Mouse (Mus musculus) embryo, embryonic 10 days (tissue): ENCODE measurements around the gene Pak4.
A peak's percentile ranks its signal among the peaks of the same experiment; 100 is the strongest.
"Not testable (repeated sequence)": the region's sequence is repeated elsewhere in the genome, so short reads cannot be mapped to it uniquely, and the experiment has no call there.

Source experiments
- DNase-seq: peaks from one replicate; pipeline ENCODE4 v3.0.0-alpha.2; 2015; ENCODE audit warnings: low spot score

Pak4 gene

DNA sequence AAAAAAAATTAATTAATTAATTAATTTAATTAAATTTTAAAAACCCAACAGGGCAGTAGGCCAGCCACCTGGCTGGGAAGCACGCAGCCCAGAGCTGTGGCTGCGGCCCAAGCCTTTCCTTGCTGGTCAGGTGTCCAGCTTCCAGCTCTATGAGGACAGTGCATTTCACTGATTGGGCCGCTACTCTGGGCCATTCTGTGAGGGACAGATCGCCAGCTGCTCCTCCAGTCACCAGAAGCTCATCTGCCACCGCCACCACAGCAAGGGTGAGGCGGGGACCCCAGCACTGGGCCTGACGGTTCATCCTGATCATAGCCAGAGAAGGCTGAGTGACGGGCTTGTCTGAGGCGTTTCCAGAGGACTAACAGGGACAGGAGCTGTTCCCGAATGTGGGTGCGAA lies 36.0 kb downstream of the Pak4 start:
- no peak for DNase-seq

DNA sequence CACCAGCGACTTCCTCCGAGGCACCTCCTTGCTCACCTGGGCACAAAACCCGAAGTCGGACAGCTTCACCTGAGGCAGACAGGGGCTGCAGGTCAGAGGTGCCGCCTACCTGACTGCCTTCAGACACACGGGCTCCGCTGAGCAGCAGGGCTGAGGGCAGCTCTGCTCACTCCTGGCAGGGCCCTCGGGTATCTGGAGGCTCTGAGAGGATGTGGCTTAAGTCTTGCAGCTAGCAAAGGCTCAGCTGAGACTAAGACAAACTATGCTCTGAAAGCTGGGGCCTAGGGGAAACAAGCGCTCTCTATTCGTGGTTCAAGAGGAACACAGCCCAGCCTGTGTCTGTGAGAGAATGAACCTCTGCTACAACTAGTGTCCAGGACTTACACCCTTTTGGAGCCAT lies 37.1 kb downstream of the Pak4 start:
- DNase-seq: no peak

GRCm38 (mm10) chr7:28558486-28558885 lies 39.5 kb downstream of the Pak4 start:
- no peak for DNase-seq

- DNase-seq: no peak
Observed at GRCm38 (mm10) chr7:28557708-28558107, 40.3 kb downstream of the Pak4 start.

GRCm38 (mm10) chr7:28557069-28557468 lies 40.9 kb downstream of the Pak4 start:
- DNase-seq: no peak

DNA sequence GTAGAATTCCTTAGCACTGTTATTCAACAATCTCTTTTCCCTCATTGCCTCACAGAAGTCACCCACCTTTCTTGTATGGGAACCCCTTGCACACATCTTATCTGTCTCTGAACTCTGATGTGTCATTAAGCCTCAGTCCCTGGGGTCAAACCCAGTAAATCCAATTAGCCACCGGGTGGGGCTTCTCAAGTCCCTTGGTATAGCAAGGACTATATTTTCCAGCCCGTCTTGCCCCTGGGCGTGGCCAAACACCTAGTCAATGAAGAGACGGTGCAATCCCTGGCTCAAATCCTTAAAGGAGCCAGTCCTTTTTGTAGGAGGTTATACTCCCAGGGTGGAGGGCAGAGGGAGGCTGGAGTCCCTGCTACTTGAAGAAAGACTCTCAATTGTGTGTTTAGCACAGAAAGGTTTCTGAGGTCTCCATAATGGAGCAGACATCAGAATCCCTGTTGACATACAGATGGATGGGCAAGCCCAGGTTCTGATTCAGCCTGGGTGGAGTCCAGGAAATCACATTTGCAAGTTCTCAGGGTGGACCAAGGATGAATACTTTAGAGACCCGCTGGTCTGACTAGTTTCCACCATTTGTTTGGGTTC lies 41.9 kb downstream of the Pak4 start:
- no peak for DNase-seq

DNA sequence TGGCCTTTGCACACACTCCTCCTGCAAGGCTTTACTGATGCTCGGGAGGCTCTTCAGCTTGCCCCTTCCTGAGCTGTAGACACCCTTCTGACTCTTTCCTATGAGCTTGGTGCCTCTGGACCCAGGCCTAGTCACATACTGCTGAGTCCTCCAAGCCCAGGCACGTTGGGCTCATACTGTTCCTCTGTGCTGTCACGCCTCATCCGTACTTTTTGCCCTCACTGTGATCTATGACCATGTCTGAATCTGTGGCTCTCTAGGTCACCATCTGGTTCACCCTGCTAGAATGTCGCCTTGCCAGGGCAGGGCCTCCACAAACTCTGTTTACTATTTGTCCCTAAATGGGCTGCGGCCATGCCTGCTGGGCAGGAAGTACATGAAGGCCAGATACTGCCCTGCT lies 44.9 kb downstream of the Pak4 start:
- DNase-seq: no peak

DNA sequence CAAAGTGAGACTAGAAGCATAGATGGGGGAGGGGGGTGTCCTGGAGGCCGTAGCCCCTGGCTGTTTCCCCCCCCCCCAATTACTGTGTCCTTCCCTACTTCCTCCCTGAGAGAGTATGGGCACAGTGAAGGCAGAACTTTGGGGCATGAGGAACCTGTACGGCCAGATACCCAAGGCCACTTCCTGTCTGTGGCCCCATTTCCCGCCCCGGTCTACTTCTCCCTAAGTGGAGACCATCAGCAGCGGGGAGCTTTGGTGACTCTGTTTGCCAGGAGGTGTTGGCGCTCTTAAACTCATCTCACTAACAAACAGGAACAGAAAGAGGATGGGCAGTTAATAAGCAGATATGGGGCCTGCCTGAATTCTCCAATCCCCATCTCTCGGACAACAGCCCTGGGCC lies 50.4 kb downstream of the Pak4 start:
- DNase-seq: no peak

GRCm38 (mm10) chr7:28547154-28547553 lies 50.8 kb downstream of the Pak4 start, which contains the start of gene Nccrp1:
Nccrp1 (minus strand) TSS chr7:28547254.
- DNase-seq: no peak

- DNase-seq: no peak
Observed at GRCm38 (mm10) chr7:28546649-28547048, 51.3 kb downstream of the Pak4 start.

DNA sequence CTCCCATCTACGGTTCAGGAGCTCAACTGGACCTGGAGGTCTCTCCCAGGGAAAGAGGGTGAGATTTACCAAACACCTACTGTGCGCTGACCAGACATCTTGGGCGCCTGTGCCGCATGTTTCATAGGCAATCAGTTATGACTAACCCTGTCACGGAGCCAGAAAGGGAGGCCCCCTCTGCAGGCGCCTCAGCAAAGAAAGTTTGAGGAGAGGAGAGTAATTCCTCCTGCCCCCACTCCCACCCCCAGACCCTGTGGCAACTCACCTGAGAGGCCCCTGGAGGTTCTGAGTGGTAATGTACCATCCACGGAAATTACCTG lies 52.1 kb downstream of the Pak4 start:
- DNase-seq: no peak

- DNase-seq: peak; percentile 72
Observed at GRCm38 (mm10) chr7:28545048-28545890, 52.7 kb downstream of the Pak4 start.

- DNase-seq: peak; percentile 68
Observed at GRCm38 (mm10) chr7:28544051-28544601, 53.9 kb downstream of the Pak4 start.

DNA sequence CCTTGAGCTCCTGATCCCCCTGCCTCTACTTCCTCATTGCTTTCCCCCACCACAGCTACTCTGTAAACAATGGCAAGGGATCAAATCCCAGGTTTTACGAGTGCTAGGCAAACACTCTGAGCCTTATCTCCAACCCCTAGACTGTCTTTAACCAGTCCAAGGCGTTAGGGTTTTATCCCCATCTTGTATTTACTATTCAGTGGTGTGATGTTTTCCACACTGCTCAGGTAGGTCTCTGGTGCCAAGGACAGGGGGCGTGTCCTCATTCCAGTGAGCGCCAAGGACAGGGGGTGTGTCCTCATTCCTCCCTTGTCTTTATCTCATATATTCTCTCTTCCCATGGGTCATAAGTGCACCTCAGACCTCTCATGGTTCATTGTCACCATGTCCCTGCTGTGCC lies 57.5 kb downstream of the Pak4 start, which contains the start of gene Sycn:
Gene Sycn, plus strand, starts transcription at position 360 of the 400 bp plus-strand sequence.
- no peak for DNase-seq

- DNase-seq: not testable (repeated sequence)
Observed at GRCm38 (mm10) chr7:28538886-28539285, 59.1 kb downstream of the Pak4 start.

DNA sequence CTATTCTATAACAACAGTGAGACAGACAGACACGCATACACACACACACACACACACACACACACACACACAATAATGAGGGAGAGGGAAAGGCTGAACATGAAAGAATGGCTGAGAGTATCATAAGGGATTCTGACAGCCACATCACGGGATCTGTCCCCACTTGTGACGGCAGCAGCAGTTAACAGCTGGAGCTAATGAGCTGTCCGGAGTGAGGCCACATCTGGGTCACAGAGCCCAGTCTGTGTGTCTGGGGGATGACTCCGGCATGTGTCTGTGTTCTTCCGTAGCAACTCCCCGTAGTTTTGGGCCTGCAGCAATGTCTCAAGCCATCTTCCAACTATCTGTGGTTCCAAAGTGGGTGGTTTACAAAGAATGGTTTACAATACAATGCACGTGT lies 66.0 kb downstream of the Pak4 start:
- DNase-seq: no peak

DNA sequence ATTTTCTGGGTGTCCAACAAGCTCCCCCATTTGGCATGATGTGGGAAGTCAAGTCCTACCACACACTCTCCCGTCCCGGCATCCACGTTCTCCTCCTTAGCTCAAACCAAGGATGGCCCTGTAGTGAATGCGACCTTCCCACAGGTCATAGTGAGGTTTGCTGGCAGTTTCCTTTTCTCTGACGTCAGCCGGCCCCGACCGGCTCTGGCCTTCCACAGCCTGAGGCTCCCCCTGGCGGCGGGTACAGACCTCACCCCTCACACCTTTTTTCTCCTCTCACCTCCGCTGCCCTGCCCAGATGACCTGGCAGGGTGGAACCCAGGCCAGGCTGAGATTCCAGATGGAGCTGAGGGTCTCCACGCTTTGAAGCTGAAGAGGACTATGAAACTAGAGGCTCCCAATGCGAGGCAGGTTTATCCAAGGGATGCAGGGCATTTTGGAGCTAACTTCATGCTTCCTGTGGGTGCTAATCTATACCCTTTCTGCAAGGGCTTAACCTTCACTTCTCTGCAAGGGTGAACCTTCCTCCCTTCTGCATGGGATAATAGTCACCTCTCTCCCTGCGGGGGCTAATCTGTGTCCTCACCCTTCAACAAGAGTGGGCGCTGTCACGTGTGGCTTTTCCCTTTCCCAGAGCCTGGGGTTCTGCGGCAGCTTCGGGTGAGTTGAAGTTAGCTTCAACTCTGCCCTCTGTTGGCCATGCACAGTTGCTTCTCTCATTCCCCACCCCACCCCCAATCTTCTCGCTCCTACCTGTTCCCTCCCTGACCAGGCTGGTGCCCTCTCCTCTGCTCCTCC lies 69.9 kb downstream of the Pak4 start:
- peak; percentile 80 for DNase-seq

- DNase-seq: not testable (repeated sequence)
Observed at GRCm38 (mm10) chr7:28522536-28522935, 75.4 kb downstream of the Pak4 start, which contains the start of gene Ifnl3. Ifnl3 (plus strand) TSS chr7:28522836.

DNA sequence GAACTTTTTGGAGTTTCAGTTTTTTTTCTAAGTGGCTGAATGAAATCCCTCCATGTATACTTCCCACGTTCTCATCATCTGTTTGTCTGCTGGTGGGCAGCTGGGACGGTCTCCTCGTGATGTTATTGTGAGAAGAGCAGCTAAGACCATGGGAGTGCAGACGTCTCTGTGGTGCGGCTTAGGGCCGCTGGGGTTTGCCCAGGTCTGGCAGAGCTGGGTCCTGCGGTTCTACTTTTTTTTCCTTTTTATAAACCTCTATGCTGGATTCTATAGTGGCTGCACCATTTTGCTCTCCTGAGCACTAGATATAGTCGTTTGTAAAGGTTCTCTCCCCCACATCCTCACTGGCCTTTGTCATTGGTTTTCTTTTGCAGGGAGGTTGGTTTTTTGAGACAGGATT lies 86.5 kb downstream of the Pak4 start:
- DNase-seq: no peak

GRCm38 (mm10) chr7:28510405-28510974 lies 87.5 kb downstream of the Pak4 start, which contains the start of gene Ifnl2:
Ifnl2 (minus strand) TSS chr7:28510455.
- not testable (repeated sequence) for DNase-seq

DNA sequence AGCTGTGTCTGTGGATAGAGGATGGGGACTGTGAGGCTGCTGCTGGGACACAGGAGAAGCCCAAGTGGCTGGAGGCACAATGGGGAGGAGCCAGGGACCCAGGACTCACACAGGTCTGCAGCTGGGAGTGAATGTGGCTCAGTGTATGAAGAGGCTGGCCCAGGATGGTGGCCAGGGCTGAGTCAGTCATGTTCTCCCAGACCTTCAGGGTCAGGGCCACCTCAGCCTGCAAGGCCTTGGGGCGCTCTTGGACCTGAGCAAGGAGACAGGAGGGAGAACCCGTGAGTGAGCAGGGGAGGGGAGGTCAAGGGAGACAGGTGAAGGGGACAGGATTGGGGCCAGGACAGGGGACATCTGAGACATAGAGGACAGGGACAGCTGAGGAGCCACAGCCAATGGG lies 88.9 kb downstream of the Pak4 start:
- not testable (repeated sequence) for DNase-seq
